Mouse (Mus musculus) testis, adult 2 months (tissue): Measurements from ENCODE around the gene Mrpl51.
"Not testable (repeated sequence)": the region's sequence is repeated elsewhere in the genome, so short reads cannot be mapped to it uniquely, and the experiment has no call there.

Source experiments
- CTCF ChIP-seq: fragments of 200-500 bp; IDR thresholded peaks from 2 replicates; pipeline ENCODE4 v1.5.1; 2012; ENCODE audit warnings: low read depth, mild to moderate bottlenecking, inconsistent platforms, low read length, moderate library complexity; ENCODE audit not compliant: control insufficient read depth, insufficient read depth, insufficient replicate concordance
- POLR2A ChIP-seq: fragments of 200-500 bp; IDR thresholded peaks from 2 replicates; pipeline ENCODE4 v1.6.1; 2012; ENCODE audit warnings: low read depth, mild to moderate bottlenecking, inconsistent platforms, low read length, moderate library complexity; ENCODE audit not compliant: control insufficient read depth

GRCm38 (mm10) chr6:125162615-125163305 is 28.8 kb upstream of the Mrpl51 start:
- not testable (repeated sequence) for TF ChIP-seq CTCF, POLR2A
